Mouse (Mus musculus) testis, adult 2 months (tissue): Measurements from ENCODE around the gene Heg1.

Source experiments
- CTCF ChIP-seq: fragments of 200-500 bp; IDR thresholded peaks from 2 replicates; pipeline ENCODE4 v1.5.1; 2012; ENCODE audit warnings: low read depth, mild to moderate bottlenecking, inconsistent platforms, low read length, moderate library complexity; ENCODE audit not compliant: control insufficient read depth, insufficient read depth, insufficient replicate concordance
- POLR2A ChIP-seq: fragments of 200-500 bp; IDR thresholded peaks from 2 replicates; pipeline ENCODE4 v1.6.1; 2012; ENCODE audit warnings: low read depth, mild to moderate bottlenecking, inconsistent platforms, low read length, moderate library complexity; ENCODE audit not compliant: control insufficient read depth

- TF ChIP-seq CTCF: no peak
- TF ChIP-seq POLR2A: no peak
These were observed 17.7 kb downstream of the Heg1 start for GRCm38 (mm10) chr16:33701872-33702271.
